Mouse (Mus musculus): ENCODE data around the gene Pfkfb1. TPM values are rescaled to one million over a fixed set of nuclear protein-coding genes. Genes with fewer than 3 reads are reported as not detected.

The Pfkfb1 gene
- 5.9 TPM for polyA plus RNA-seq (2017; shearing (Covaris generic))

DNA sequence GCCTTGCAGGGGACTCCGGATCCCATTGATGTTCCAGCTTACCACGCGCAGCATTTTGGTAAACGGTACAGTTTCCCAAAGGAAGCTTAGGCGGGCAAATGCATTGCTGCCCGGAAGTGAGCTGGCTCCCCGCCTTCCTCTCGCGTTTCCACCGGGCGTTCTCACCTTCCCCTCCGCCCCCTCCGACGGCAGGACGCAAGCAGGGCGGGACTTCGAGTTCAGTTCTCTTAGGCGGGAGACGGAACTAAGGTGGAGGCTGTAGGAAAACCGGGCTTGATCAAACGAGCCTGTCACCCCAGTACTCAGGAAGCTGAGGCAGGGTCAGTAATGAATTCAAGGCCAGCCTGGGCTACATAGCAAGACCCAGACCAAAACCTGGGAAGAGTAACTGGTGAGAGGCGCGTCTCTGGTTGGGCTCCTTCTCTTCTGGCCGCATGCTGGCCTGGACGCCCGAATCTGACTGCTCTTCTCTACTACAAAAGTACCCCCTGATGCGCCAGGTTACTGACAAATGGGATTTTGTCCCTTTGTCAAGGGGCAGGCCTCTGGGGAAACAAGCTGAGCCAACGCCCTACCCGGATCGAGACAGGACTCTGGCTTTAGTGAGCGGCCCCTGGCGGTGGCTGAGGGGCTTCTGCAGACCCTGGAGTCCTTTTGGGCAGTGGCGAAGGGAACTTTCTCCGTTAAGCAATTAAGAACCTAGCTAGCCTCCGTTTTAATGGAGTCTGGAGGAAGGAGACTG lies at the start of gene Pfkfb1:
TSS of gene Pfkfb1 (plus strand) at position 207 of the 742 bp plus-strand sequence.

DNA sequence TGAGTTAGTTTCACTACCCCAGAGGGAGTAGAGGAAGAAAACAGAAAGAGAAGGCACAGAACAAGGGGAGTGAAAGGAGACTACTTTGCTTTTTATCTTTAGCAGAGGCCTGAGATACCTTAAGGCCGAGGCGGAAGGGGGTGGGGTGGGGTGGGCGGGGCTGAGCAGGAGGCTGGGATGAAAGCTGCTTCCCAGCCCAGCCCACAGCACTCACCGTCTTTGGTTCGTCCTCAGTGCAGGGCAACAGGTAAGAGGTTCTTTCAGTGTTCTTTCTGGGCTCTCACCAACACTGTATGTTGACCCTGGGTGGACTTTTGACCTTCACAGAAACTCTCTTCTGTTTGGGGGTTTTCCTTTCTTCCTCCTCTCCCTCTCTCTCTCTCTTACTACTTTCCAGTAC lies 40.8 kb upstream of the Pfkfb1 start, which contains the start of gene Alas2:
TSS of gene Alas2 (plus strand) at position 137 of the 400 bp plus-strand sequence.

DNA sequence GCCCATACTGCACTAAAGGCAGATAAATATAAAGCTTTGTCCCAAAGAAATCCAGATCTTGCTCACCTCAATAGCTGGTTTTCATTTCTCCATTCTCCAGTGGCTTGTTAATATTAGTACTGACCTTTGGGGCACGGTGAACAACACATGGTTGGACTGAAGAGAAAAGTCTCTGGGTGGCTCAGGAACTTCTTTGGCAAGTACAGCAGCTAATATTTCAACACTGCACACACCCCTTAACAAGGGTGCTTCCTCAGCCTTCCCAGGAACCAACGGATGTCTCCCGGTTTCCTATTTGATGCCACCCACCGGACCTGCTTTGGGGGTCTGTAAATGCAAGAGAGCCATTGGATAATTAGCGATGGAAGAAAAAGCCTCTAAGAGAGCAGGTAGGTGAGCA lies 1.7 kb downstream of the Pfkfb1 start, which contains the start of gene Apex2:
TSS of gene Apex2 (minus strand) at position 173 of the 400 bp plus-strand sequence.

DNA sequence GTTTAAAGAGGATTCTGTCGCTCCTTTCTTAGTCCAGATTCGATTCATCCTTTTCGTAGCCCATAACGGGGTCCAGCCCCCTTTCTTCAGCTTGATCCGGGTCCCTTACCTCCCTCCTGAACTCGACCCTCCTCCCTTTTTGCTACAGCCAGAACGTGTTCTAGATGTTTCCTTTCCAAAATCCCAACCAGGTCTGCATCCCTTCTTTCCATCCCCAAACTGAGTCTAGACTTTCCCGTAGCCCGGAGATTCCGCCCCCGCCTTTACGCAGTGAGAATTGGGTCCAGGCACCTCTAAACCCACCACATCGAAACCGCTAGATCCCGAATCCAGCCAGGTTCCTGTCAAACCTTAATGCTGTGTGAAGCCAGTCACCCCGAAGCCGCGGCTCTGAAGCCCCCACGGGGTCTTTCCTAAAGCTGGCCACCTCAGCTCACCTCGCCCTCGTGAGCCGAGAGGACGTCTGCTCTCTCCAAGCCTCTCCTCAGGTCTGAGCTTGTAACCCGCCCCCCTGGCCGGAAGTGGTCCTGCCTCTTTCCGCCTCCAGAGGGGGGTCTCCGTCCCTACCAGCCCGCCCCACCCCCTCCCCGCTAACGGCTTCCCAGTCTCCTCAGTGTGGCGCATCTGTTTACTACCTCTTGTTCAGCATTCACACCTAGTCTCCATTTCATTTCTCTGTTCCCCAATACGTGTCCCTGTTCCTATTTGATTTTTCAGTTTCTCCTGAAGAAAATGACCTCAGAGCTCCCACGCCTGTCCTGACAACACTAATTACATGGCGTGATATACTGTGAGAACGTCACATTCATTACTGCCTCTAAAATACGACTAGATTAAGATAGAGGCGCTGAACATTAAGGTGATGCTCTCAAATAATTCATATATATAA lies 69.1 kb downstream of the Pfkfb1 start, which contains the start of gene Tro:
TSS of gene Tro (minus strand) at position 676 of the 889 bp plus-strand sequence.

Other genes starting within 250 kb of the Pfkfb1 start
- gene Tmem29, start 129.1 kb upstream of the Pfkfb1 start, polyA plus RNA-seq (2017; shearing (Covaris generic)) = 10.5 TPM
- gene Alas2, start 40.9 kb upstream of the Pfkfb1 start, polyA plus RNA-seq (2017; shearing (Covaris generic)) = 3.3 TPM
- gene Apex2, start 1.6 kb downstream of the Pfkfb1 start, polyA plus RNA-seq (2017; shearing (Covaris generic)) = 16.3 TPM
- 0.19 TPM for gene Tro, start 69.4 kb downstream of the Pfkfb1 start, polyA plus RNA-seq (2017; shearing (Covaris generic))
- 24.0 TPM for gene Maged2, start 226.1 kb downstream of the Pfkfb1 start, polyA plus RNA-seq (2017; shearing (Covaris generic))

Data from CD4-positive, CD25-positive, alpha-beta regulatory T cell (primary cell).